Mouse (Mus musculus) MEL (cell line): ENCODE data around the gene Lrba.

Experiments used
- CHD1 ChIP-seq: IDR thresholded peaks from 2 replicates; pipeline ENCODE4 v1.6.1; 2012; ENCODE audit warnings: low read depth, mild to moderate bottlenecking, inconsistent platforms, low read length, improper control_type of control experiment
- CTCF ChIP-seq, 3 experiments: IDR thresholded peaks in 2 of 3; conservative IDR thresholded peaks in 1 of 3; 2 replicates each; pipeline ENCODE4 v1.5.1; 2011 to 2012; ENCODE audit warnings: low read length in 3 of 3, low read depth in 2 of 3, mild to moderate bottlenecking in 2 of 3, improper control_type of control experiment in 1 of 3, inconsistent platforms in 1 of 3, mixed read lengths in 1 of 3, moderate library complexity in 1 of 3; ENCODE audit not compliant: control insufficient read depth in 1 of 3, insufficient read depth in 1 of 3, poor library complexity in 1 of 3, severe bottlenecking in 1 of 3
- E2F4 ChIP-seq: IDR thresholded peaks from 2 replicates; pipeline ENCODE4 v1.6.1; 2011; ENCODE audit warnings: low read depth, low read length, improper control_type of control experiment, borderline replicate concordance
- ELF1 ChIP-seq: IDR thresholded peaks from 2 replicates; pipeline ENCODE4 v1.6.1; 2014; ENCODE audit warnings: low read depth, mild to moderate bottlenecking, inconsistent platforms, low read length, improper control_type of control experiment, moderate library complexity
- EP300 ChIP-seq, 2 experiments: IDR thresholded peaks; 2 replicates each; pipeline ENCODE4 v1.6.1; 2011; ENCODE audit warnings: improper control_type of control experiment in 2 of 2, low read length in 2 of 2, low read depth in 1 of 2, mild to moderate bottlenecking in 1 of 2
- HCFC1 ChIP-seq: IDR thresholded peaks from 2 replicates; pipeline ENCODE4 v1.6.1; 2012; ENCODE audit warnings: low read depth, mild to moderate bottlenecking, inconsistent platforms, low read length, improper control_type of control experiment, moderate library complexity
- MYC ChIP-seq: IDR thresholded peaks from 2 replicates; pipeline ENCODE4 v1.6.1; 2011; ENCODE audit warnings: low read depth, mild to moderate bottlenecking, low read length, improper control_type of control experiment, moderate library complexity
- NELFE ChIP-seq: IDR thresholded peaks from 2 replicates; pipeline ENCODE4 v1.6.1; 2011; ENCODE audit warnings: low read depth, low read length, improper control_type of control experiment
- POLR2A ChIP-seq, 2 experiments: IDR thresholded peaks; 2 replicates each; pipeline ENCODE4 v1.6.1; 2011 to 2012; ENCODE audit warnings: low read length in 2 of 2, mild to moderate bottlenecking in 2 of 2, control low read depth in 1 of 2, improper control_type of control experiment in 1 of 2, low read depth in 1 of 2, moderate library complexity in 1 of 2; ENCODE audit not compliant: control insufficient read depth in 1 of 2, insufficient read depth in 1 of 2, poor library complexity in 1 of 2
- POLR2AphosphoS2 ChIP-seq: IDR thresholded peaks from 2 replicates; pipeline ENCODE4 v1.6.1; 2011; ENCODE audit warnings: low read length, improper control_type of control experiment
- SMC3 ChIP-seq: IDR thresholded peaks from 2 replicates; pipeline ENCODE4 v1.6.1; 2011; ENCODE audit warnings: low read depth, low read length, improper control_type of control experiment
- TAL1 ChIP-seq: IDR thresholded peaks from 2 replicates; pipeline ENCODE4 v1.6.1; 2012; ENCODE audit warnings: mild to moderate bottlenecking, inconsistent platforms, low read length, moderate library complexity, mixed read lengths
- TCF12 ChIP-seq: IDR thresholded peaks from 2 replicates; pipeline ENCODE4 v1.6.1; 2014; ENCODE audit warnings: low read depth, mild to moderate bottlenecking, inconsistent platforms, low read length, improper control_type of control experiment, moderate library complexity
- ZNF384 ChIP-seq: IDR thresholded peaks from 2 replicates; pipeline ENCODE4 v1.6.1; 2012; ENCODE audit warnings: low read depth, mild to moderate bottlenecking, inconsistent platforms, low read length, improper control_type of control experiment

DNA sequence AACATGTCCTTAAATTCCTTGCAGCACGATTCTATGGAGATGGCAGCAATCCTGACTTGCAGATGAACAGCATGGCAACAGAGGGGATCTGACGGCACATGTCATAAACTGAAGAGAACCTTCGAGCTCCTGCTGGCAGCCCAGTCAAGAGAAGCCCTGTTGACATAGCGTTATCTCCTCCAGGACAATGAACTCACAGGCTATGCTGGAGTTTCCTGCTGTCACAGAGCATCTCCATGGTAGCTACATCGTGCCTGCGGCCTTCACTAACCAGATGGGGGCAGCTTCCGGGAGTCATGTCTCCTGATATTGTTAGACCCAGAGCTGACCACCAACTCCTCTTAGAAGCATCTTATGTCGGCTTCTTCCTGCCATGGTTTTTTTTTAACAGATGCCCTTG is 578.3 kb downstream of the Lrba start:
- TF ChIP-seq HCFC1, result no peak
- no peak for TF ChIP-seq CTCF (IDR thresholded peaks at IDR 0.05 in 2 of 3, conservative IDR thresholded peaks at IDR 0.05 in 1 of 3; ENCODE audit: control insufficient read depth in 1 of 3, insufficient read depth in 1 of 3, low read depth in 2 of 3, low read length in 3 of 3, poor library complexity in 1 of 3, severe bottlenecking in 1 of 3)
- no peak for TF ChIP-seq TAL1
- no peak for TF ChIP-seq POLR2A (IDR thresholded peaks at IDR 0.05; ENCODE audit: control insufficient read depth in 1 of 2, insufficient read depth in 1 of 2, low read depth in 1 of 2, low read length in 2 of 2, poor library complexity in 1 of 2)
- no peak for TF ChIP-seq TCF12
- TF ChIP-seq MYC, result no peak
- TF ChIP-seq E2F4, result no peak
- TF ChIP-seq ELF1, result no peak
- TF ChIP-seq POLR2AphosphoS2, result no peak
- TF ChIP-seq EP300 (IDR thresholded peaks at IDR 0.05; ENCODE audit: low read depth in 1 of 2, low read length in 2 of 2), result no peak
- no peak for TF ChIP-seq ZNF384
- TF ChIP-seq NELFE, result no peak
- no peak for TF ChIP-seq CHD1
- no peak for TF ChIP-seq SMC3
